Mouse (Mus musculus) CD4-positive naive resting alpha-beta T cell, adult 76 days (primary cell): ENCODE results near the gene Kcnv2. TPM values are rescaled to one million over a fixed set of nuclear protein-coding genes. Genes with fewer than 3 reads are reported as not detected.

Experiments
- total RNA-seq: library from RNA; stranded (reverse); gene quantifications from one replicate; pipeline ENCODE4 v1.2.4, GENCODE M21; 2023

The Kcnv2 gene
- total RNA-seq, result not detected

DNA sequence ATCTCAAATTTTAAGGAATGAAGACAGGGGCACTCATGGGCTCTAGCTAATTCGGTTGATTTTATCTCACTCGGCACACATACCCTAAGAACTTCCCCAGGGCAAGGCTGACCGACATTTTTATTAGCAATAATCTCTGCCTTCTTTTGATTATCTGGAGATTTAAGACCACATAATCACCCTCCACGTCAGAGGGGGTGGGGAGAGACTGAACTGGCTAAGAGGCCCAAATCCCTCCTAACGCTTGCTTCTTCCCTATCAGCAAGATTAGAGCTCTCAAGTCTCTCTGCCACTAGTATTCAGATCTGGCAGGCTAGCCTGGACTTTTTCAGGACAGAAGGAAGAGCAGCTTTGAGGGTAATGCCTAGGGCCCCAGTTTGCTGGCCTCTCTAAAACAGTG is at the start of gene Kcnv2:
Gene Kcnv2 (plus strand): TSS at position 308 of the 400 bp plus-strand sequence.

Other genes with a start within 250 kb of the Kcnv2 start
- not detected for gene Vldlr, start 106.1 kb upstream of the Kcnv2 start, total RNA-seq
- 111 TPM for gene Pum3, start 107.2 kb downstream of the Kcnv2 start, total RNA-seq